Mouse (Mus musculus): Measurements from ENCODE around the gene Pidd1. TPM values are rescaled to one million over a fixed set of nuclear protein-coding genes. Genes with fewer than 3 reads are reported as not detected.

The Pidd1 gene
- polyA plus RNA-seq, 1 experiment from 2014 or later = 3.9 TPM

GRCm38 (mm10) chr7:141394771-141395170, 49.1 kb downstream of the Pidd1 start:
- no peak overlapping the region for H3K27ac ChIP-seq (replicated peaks)
- H3K9ac ChIP-seq = no peak overlapping the region
- 22% methylated on average over 6 of the region's 6 CpGs for WGBS
- ATAC-seq (ENCODE audit: low FRiP score, low read depth) = no peak
- H3K4me1 ChIP-seq (replicated peaks) = peaks cover 19% of the 10 kb centered on the region
- H3K36me3 ChIP-seq = peaks cover 33% of the 10 kb centered on the region
- no peaks in the 10 kb centered on the region for H3K9me3 ChIP-seq
- no peak overlapping the region for H3K4me3 ChIP-seq
- H3K4me2 ChIP-seq = no peak overlapping the region
- peaks cover 6% of the 10 kb centered on the region; the same call in 1 of the 2 replicates for H3K27me3 ChIP-seq

GRCm38 (mm10) chr7:141394158-141394557, 49.7 kb downstream of the Pidd1 start:
- no peak overlapping the region for H3K27ac ChIP-seq (replicated peaks)
- peaks cover 19% of the 10 kb centered on the region for H3K4me1 ChIP-seq (replicated peaks)
- peaks cover 27% of the 10 kb centered on the region for H3K36me3 ChIP-seq
- no peak for ATAC-seq (ENCODE audit: low FRiP score, low read depth)
- H3K27me3 ChIP-seq = peaks cover 6% of the 10 kb centered on the region; the same call in 1 of the 2 replicates
- H3K9me3 ChIP-seq = no peaks in the 10 kb centered on the region
- H3K4me3 ChIP-seq = no peak overlapping the region
- H3K9ac ChIP-seq = no peak overlapping the region
- WGBS = 91% methylated on average over 7 of the region's 7 CpGs
- H3K4me2 ChIP-seq = no peak overlapping the region

- peak overlapping the region; percentile 70 for H3K9ac ChIP-seq
- no peak; the same call in 1 of the 2 replicates for ATAC-seq (ENCODE audit: low FRiP score, low read depth)
- WGBS = 28% methylated on average over 9 of the region's 9 CpGs
These were observed 51.1 kb downstream of the Pidd1 start for GRCm38 (mm10) chr7:141392552-141393222.

GRCm38 (mm10) chr7:141391625-141392551, 51.9 kb downstream of the Pidd1 start, which contains the start of gene Taldo1:
Gene Taldo1 (plus strand): TSS chr7:141392199.
- peak; percentile 95 for ATAC-seq (ENCODE audit: low FRiP score, low read depth)

More at GRCm38 (mm10) chr7:141392552-141393222, 51.1 kb downstream of the Pidd1 start:
- Histone ChIP-seq H3K4me1 (replicated peaks) (peaks cover 19% of the 10 kb centered on the region), H3K36me3 (peaks cover 13% of the 10 kb centered on the region), H3K4me3 (peak overlapping the region; percentile 65), H3K4me2 (peak overlapping the region; percentile 97), H3K27me3 (peaks cover 6% of the 10 kb centered on the region; the same call in 1 of the 2 replicates), H3K9me3 (no peaks in the 10 kb centered on the region), H3K27ac (replicated peaks) (peak overlapping the region; percentile 85)

GRCm38 (mm10) chr7:141390326-141391259, 53.2 kb downstream of the Pidd1 start:
- ATAC-seq (ENCODE audit: low FRiP score, low read depth) = no peak
- Histone ChIP-seq H3K4me2 (no peak overlapping the region), H3K36me3 (no peaks in the 10 kb centered on the region), H3K9ac (no peak overlapping the region), H3K27ac (replicated peaks) (no peak overlapping the region), H3K4me3 (no peak overlapping the region; the same call in 1 of the 2 replicates), H3K27me3 (peaks cover 6% of the 10 kb centered on the region; the same call in 1 of the 2 replicates), H3K9me3 (no peaks in the 10 kb centered on the region), H3K4me1 (replicated peaks) (peaks cover 19% of the 10 kb centered on the region)
- 60% methylated on average over 9 of the region's 9 CpGs for WGBS

More at GRCm38 (mm10) chr7:141391625-141392551, 51.9 kb downstream of the Pidd1 start, which contains the start of gene Taldo1:
- Histone ChIP-seq H3K9ac (peak within 1 kb of the TSS; percentile 70), H3K36me3 (peaks cover 10% of the 10 kb centered on the region; the same call in 1 of the 2 replicates), H3K27me3 (peaks cover 6% of the 10 kb centered on the region; the same call in 1 of the 2 replicates), H3K9me3 (no peaks in the 10 kb centered on the region), H3K27ac (replicated peaks) (peak within 1 kb of the TSS; percentile 85), H3K4me2 (peak within 1 kb of the TSS; percentile 97), H3K4me3 (peak within 1 kb of the TSS; percentile 65), H3K4me1 (replicated peaks) (peaks cover 19% of the 10 kb centered on the region)
- 1% methylated on average over 57 of the region's 57 CpGs for WGBS

GRCm38 (mm10) chr7:141388487-141389109, 55.2 kb downstream of the Pidd1 start:
- H3K9me3 ChIP-seq = no peaks in the 10 kb centered on the region
- H3K4me1 ChIP-seq (replicated peaks) = peaks cover 19% of the 10 kb centered on the region
- H3K9ac ChIP-seq = no peak overlapping the region
- no peaks in the 10 kb centered on the region for H3K36me3 ChIP-seq
- 60% methylated on average over 3 of the region's 3 CpGs for WGBS
- no peak overlapping the region for H3K27ac ChIP-seq (replicated peaks)
- H3K4me2 ChIP-seq = no peak overlapping the region
- H3K4me3 ChIP-seq = no peak overlapping the region
- peaks cover 11% of the 10 kb centered on the region; the same call in 1 of the 2 replicates for H3K27me3 ChIP-seq
- ATAC-seq (ENCODE audit: low FRiP score, low read depth) = no peak

Other genes with a start within 250 kb of the Pidd1 start
- 8.8 and 11.2 TPM in 2 replicates for gene Lrrc56, start 249.9 kb downstream of the Pidd1 start, polyA plus RNA-seq (2015; fragmentation: Nextera tagmentation; extraction: Ambion mirVana)
- gene Lmntd2, start 229.9 kb downstream of the Pidd1 start, polyA plus RNA-seq (2015; fragmentation: Nextera tagmentation; extraction: Ambion mirVana) = 0.68 and 0.70 TPM in 2 replicates
- gene Rassf7, start 228.2 kb downstream of the Pidd1 start, polyA plus RNA-seq (2015; fragmentation: Nextera tagmentation; extraction: Ambion mirVana) = 24.5 and 25.7 TPM in 2 replicates
- gene Phrf1, start 215.2 kb downstream of the Pidd1 start, polyA plus RNA-seq (2015; fragmentation: Nextera tagmentation; extraction: Ambion mirVana) = 66.1 and 71.7 TPM in 2 replicates
- 1.5 and 6.1 TPM in 2 replicates for gene Irf7, start 177.5 kb downstream of the Pidd1 start, polyA plus RNA-seq (2015; fragmentation: Nextera tagmentation; extraction: Ambion mirVana)
- not detected in 2 replicates for gene Cdhr5, start 167.2 kb downstream of the Pidd1 start, polyA plus RNA-seq (2015; fragmentation: Nextera tagmentation; extraction: Ambion mirVana)
- gene Sct, start 164.9 kb downstream of the Pidd1 start, polyA plus RNA-seq (2015; fragmentation: Nextera tagmentation; extraction: Ambion mirVana) = 2.8 and 4.1 TPM in 2 replicates
- 0.64 and 0.90 TPM in 2 replicates for gene Drd4, start 152.0 kb downstream of the Pidd1 start, polyA plus RNA-seq (2015; fragmentation: Nextera tagmentation; extraction: Ambion mirVana)
- gene Deaf1, start 116.3 kb downstream of the Pidd1 start, polyA plus RNA-seq (2015; fragmentation: Nextera tagmentation; extraction: Ambion mirVana) = 169 and 205 TPM in 2 replicates
- gene Tmem80, start 116.3 kb downstream of the Pidd1 start, polyA plus RNA-seq (2015; fragmentation: Nextera tagmentation; extraction: Ambion mirVana) = 54.7 and 58.8 TPM in 2 replicates
- 1.00 and 1.2 TPM in 2 replicates for gene Eps8l2, start 105.1 kb downstream of the Pidd1 start, polyA plus RNA-seq (2015; fragmentation: Nextera tagmentation; extraction: Ambion mirVana)
- gene Taldo1, start 51.8 kb downstream of the Pidd1 start, polyA plus RNA-seq (2015; fragmentation: Nextera tagmentation; extraction: Ambion mirVana) = 286 and 298 TPM in 2 replicates
- gene Gatd1, start 29.9 kb downstream of the Pidd1 start, polyA plus RNA-seq (2015; fragmentation: Nextera tagmentation; extraction: Ambion mirVana) = 52.5 and 53.3 TPM in 2 replicates
- gene Cend1, start 14.5 kb downstream of the Pidd1 start, polyA plus RNA-seq (2015; fragmentation: Nextera tagmentation; extraction: Ambion mirVana) = 153 and 184 TPM in 2 replicates
- gene Slc25a22, start 6.1 kb downstream of the Pidd1 start, polyA plus RNA-seq (2015; fragmentation: Nextera tagmentation; extraction: Ambion mirVana) = 94.0 and 107 TPM in 2 replicates
- 674 and 754 TPM in 2 replicates for gene Rplp2, start 3.3 kb upstream of the Pidd1 start, polyA plus RNA-seq (2015; fragmentation: Nextera tagmentation; extraction: Ambion mirVana)
- gene Pnpla2, start 11.2 kb upstream of the Pidd1 start, polyA plus RNA-seq (2015; fragmentation: Nextera tagmentation; extraction: Ambion mirVana) = 19.7 and 19.8 TPM in 2 replicates
- 7.1 and 9.5 TPM in 2 replicates for gene Cracr2b, start 17.1 kb upstream of the Pidd1 start, polyA plus RNA-seq (2015; fragmentation: Nextera tagmentation; extraction: Ambion mirVana)
- gene Cd151, start 23.4 kb upstream of the Pidd1 start, polyA plus RNA-seq (2015; fragmentation: Nextera tagmentation; extraction: Ambion mirVana) = 20.6 and 20.7 TPM in 2 replicates
- 85.9 and 86.2 TPM in 2 replicates for gene Polr2l, start 31.1 kb upstream of the Pidd1 start, polyA plus RNA-seq (2015; fragmentation: Nextera tagmentation; extraction: Ambion mirVana)
- gene Tspan4, start 31.2 kb upstream of the Pidd1 start, polyA plus RNA-seq (2015; fragmentation: Nextera tagmentation; extraction: Ambion mirVana) = 63.2 and 66.7 TPM in 2 replicates
- gene Chid1, start 95.8 kb upstream of the Pidd1 start, polyA plus RNA-seq (2015; fragmentation: Nextera tagmentation; extraction: Ambion mirVana) = 48.2 and 49.0 TPM in 2 replicates
- gene Ap2a2, start 118.1 kb upstream of the Pidd1 start, polyA plus RNA-seq (2015; fragmentation: Nextera tagmentation; extraction: Ambion mirVana) = 116 and 125 TPM in 2 replicates
- 0.25 and 0.26 TPM in 2 replicates for gene Muc6, start 211.3 kb upstream of the Pidd1 start, polyA plus RNA-seq (2015; fragmentation: Nextera tagmentation; extraction: Ambion mirVana)
- 0.22 and 0.29 TPM in 2 replicates for gene Muc2, start 246.3 kb upstream of the Pidd1 start, polyA plus RNA-seq (2015; fragmentation: Nextera tagmentation; extraction: Ambion mirVana)

Measured in hindbrain, embryonic 15.5 days (tissue).